Mouse (Mus musculus) ovary, postnatal 14 days (tissue): Measurements from ENCODE around the gene Mecom.

Experiments used
- DNase-seq: peaks from one replicate; pipeline ENCODE4 v3.0.0; 2022; ENCODE audit warnings: low spot score

Gene Mecom

DNA sequence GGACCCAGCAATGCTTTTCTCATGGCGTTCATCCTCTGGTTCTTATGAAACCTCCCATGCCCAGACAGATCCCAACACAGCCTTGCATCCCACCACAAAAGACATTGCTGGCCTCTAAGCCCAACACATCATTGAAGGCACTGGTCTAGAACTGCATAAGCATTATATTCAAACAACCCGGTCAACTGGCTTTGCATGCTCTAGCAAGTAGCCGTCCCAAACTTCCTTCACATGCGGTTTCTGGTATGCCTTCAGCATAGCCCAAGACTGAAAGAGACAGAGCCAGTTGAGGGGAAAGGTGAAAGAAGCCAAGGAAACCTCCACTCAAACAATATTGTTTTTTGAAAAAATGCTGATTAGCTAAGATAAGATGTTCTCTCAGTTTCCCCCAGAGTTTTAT is 397.7 kb downstream of the Mecom start:
- no peak for DNase-seq

DNA sequence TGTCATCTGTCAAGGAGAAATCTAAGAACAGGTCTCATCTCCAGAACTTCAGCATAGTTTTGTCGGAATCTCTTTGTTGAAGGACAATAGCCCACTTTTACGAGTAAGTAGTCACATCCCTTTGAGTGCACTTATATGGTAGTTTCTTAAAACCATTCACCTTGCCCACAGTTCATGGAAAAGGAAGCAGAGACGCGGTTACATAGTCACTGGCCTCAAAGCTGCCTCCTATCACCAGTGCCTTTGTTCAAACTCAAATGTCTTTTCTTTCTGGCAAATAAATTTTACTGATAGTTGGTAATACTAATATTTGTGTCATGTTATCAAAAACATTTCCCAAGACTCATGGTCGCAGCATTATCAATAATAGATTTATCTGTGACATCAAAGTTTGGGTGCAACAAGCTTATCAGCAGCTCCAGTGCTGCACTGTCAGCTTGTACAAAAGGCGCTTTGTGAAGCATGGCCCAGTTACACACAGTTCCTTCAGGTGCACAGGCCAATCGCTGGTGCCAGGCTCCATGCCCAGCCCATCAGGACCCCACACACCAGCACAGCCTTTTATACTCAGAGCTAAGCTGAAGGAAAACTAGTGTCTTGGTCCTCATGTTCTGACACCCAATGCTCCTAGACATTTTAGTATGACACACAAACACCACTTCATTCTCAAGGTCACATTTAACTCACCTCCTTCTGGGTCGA is 399.3 kb downstream of the Mecom start:
- DNase-seq: no peak

DNA sequence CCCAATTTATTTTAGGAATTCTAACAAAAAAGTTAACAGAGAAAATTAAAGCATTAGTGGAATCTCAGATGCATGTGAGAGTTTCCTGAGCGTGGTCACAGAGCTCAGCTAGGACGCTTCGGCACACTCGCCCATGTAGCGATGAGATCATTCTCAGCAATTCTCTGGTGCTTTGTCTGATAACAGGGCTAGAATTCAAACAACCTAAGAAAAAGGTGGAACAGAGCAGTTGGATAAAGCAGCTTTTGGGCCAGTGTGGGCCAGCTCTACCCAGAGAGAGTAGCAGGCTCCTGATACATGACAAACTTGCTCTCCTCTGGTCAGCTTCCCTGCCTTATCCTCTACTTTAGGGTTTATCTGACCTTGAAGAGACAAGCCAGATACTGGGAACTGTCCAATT is 402.8 kb downstream of the Mecom start:
- DNase-seq: no peak

DNA sequence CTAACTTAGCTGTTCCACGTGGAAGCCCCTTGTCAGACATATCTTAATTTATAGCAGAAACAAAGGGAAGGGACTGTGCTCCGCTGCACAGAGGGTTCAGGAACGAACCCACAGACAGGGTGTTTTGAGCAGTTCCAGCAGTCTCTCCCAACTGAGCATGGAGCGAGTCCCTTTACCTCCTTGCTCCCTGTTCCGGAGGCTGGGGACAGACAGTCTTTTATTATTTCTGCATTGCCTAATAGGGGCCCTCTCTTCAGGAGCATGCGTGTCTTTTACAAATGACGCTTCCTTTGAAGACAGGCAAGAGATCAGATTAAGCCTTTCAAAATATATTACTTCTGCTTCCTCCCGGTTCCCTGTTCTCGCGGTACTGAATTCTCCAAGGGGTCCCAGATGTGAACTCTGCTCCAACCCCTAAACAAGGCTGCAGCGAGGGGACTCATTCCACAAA is 403.8 kb downstream of the Mecom start:
- DNase-seq: no peak

DNA sequence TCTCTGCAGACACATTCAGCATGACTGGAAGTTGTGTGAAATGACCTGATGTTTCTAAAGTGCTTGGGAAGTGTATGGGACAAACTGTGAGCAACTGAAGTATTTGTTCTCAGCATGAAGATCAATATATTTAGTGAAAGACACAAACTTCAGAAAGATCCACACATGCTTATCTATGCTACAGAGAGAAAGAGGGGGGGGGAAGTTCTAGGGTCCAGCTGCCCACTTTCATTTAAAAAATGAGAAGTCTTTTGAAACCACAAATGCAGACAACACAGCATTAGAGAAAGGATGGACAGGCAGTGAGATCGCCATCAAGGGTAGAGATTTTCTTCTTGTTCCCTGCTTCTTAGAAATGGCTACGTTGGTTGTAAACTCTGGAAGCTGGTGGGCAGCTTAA is 404.4 kb downstream of the Mecom start:
- no peak for DNase-seq

DNA sequence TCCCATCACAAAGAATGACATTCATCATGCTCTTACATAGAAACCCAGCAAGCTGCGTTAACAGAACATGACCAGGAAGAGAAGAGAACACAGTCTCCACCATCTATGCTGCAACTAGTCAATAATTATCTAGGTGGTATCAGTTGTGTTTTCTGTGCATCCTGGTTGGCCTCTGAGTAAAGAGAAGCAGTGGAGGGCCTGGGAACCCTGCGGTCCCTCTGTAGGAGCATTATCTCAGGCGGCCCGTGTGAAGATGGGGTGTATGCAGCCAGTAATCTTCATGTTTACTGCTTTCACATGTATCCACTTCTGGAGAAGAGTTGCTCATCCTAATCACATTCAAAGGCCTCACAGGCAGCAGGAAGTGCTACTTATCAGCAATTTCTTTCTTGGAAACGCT is 407.5 kb downstream of the Mecom start:
- DNase-seq: no peak

DNA sequence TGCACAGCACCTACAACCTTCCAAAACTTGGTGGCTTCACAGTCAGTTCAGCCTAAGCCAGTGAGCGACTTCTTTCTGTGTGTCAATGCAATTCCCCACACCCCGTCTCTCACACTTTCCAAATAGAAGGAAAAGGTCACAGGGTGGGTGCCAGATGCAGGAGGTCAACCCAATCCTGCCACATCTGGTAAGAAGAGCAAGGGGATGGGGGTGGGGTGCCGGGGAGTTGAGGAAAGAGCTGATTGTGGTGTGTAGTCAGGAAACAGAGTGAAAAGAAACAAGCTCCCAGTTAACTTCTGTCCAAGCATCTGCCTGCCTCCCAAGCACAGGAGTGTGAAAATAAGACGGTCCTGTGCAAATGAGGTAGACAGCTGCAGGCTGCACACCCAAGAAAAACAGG is 408.1 kb downstream of the Mecom start:
- DNase-seq: no peak

DNA sequence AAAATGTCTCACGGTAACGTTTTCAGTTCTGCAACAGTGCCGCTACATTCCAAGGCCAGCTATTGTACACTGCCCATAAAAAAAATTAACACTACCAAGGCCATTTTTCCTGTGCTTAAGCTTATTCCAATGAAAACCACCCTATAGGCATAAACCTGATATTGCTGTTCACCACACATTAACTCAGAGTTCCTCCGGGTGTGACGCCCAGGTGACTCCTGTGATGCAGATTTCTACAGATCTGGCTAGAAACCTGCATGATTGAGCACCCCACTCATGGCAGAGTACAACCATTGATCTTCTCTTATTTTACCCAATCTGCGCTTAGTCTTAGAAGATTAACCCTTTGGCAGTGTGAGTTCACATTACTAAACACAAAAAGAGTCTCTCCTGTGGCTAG is 409.2 kb downstream of the Mecom start:
- DNase-seq: no peak

DNA sequence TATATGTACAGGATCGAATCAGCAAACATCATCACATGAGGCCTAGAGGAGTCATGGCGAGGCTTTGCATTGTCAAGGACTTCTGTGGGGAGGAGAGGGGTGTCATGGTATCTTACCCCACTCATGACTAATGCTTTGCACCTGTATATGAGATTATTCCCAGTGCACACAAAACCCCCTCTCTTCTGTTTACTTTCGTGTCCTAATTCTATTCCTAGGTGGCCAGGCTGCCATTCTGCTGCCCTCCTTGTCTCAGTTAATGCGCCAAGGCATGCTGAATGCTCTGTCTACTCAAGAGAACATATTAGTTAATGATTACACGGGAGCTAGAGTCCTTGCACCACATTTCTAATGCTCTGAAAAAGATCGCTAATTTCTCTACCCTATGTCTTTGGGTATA is 412.0 kb downstream of the Mecom start:
- no peak for DNase-seq

DNA sequence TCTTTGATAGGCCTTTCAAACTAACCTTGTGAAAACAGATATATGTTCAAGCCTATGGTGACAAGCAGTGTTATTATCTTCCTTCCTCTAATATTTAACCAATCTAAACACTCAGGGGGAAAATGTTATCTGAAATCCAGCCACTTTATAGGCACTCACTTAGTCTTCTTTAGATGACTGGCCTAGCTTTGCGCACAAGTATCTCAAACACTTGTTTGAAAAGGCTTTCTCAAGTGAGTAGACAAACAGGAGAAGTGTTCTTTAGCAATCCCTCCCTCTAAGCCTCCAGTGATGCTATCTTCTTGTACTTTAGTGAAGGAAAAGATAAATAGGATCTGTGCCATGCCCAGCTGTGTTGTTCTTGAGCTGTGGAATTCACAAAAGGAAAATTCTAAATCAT is 412.7 kb downstream of the Mecom start:
- no peak for DNase-seq

DNA sequence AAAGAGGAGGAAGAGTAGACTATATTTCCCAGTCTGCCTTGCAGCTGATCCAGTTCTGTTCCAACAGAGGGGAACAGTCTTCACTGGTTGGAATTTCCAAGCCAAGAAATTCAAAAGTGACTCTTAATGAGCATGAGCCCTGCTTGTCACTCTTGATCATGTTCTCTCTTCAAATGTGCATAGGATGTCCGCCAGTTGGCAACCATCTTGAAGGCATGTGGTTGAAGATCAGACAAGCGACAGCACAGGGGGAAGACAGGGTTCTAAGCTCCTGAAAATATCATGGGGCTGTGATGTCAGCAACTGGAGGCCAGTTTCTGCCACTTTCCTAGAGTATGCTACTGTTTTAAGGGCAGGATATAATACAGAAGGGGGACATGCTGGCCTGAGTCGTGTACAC is 414.8 kb downstream of the Mecom start:
- DNase-seq: no peak

DNA sequence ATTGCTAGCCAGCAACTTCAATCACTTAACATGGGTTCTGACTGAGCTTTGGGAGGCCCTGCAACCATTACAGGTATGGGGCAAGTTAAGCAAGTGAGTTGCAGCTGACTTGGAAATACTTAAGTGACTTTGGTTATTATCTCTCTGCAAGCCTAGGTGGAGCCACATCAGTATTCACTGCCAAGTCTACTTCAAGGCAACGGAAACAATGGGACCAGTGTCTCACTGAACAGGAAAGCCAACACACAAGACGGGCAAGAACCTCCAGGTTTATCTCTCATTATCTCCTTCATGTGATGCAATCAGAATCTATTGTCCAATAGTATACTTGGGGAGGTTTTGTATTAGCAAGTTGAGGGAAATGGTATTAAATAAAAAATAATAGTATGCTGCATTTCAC is 415.4 kb downstream of the Mecom start:
- no peak for DNase-seq

DNA sequence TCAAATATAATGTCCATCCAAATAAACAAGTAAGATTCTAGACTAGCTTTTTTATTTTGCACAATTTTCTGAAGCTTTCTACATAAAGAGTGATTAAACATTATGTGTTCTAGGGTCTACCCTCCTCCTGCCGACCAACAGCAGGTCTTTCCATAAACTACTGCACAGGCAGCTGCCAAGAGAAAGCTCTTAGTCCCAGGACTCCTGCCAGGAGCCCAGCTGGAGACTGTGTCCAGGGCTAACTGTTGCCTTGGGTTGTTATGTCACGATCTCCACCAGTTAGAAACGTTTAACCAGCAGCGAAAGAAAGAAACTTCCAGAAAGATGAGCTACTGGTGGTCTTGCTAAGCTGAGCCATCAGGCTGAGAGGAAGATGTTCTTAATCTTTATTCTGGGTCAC is 417.3 kb downstream of the Mecom start:
- DNase-seq: no peak

DNA sequence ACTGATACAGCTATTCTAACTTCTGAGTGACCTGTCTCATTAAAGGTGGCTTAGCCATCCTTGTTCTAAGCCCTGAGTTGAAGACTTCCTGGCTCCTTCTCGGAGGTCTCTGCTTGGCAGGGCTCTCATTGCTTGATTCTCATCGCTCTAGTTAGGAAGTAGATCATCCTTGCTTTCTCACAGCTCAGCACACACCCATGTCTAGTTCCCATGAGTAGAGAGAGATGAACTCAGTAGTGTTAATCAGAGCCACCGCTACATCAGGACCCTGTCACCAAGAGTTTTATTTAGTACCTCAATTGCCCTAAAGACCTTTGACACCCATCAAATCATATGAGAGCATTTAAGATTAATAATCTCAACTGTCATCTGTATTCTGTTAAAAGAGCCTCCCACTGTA is 425.2 kb downstream of the Mecom start:
- no peak for DNase-seq

DNA sequence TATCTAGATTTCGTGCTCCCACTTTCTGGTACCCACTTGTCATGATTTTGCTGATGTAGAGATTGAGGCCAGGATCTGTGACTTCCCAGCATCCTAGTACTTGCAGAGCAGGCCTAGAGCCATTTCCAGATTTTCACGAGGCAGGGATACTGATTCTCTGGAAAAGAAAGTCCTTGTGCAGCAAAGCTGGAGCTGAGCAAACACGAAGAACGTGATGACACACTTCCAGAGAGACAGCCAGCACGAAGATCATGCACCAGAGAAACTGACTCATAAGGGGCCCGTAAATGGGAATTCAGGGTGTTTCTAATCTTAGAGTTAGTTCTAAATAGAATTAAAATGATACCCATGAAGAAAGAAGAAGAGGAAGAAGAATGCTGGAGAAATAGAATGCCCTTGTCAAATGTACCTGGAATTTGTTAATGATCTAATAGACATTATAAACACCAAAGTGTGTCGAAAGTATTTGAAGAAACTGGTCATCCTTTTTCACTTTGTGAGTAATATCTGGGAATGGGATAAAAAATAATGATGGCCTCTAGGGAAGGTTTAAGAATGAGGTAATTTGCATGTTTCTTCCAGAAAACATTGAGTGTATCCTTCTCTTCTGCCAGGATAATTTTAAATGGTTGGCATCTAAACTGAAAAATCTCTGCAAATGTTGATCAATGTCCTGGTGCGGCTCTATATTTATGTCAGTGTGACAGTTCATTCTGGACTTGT is 426.9 kb downstream of the Mecom start:
- no peak for DNase-seq

DNA sequence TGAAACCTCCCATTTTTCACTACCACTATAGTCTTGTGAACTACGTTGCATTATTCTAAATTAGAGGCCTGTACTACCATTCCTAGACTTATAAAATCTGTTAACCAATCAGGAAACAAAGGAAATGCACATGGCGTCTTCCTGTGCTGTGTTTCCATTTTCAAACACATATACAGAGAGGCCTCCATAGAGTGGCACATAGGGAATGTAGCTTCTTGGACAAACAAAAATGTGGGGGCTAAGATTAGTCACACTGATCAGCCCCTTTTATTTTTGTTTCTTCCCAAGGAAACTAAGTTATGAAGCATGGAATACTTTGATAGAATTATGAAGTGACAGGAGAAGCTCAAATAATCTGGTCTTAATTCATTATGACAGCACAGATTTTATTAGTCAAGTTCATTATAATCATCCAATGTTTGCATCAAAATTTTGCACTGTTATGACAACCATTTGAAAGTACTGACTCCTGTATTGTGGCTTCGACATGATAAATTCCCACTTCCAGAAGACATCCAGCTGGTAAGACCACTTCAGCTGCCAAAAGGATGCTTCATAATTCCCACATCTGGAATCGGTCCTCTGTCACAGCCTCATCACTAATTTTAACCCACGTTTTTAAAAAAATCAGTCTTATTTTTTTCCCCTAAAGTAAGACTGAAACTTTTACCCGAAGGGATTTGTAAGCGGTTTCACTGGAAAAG is 429.1 kb downstream of the Mecom start:
- no peak for DNase-seq

DNA sequence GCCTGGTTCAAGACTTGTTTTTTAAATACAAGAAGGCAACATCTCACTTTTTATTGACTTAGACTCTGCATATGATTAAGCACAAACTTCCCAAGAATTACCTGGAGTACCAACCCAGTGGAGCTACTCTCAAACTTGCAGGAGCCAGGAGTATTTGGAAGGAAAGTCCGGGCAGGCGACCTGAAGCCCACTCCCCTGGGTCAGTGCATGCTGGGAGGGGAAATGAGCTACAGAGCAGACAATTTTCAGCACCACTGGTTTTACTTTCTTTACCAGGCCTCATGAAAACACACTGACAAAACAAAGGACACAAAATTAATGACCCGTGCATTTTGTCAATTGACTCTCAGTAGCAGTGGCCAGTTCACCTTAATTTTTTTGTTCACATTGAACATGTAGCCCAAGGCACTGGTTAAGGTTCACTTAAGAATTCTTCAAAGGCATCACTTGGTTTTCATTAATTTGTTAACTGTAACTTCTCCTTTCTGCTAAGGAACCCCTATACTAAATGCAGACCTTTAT is 434.5 kb downstream of the Mecom start:
- DNase-seq: no peak

DNA sequence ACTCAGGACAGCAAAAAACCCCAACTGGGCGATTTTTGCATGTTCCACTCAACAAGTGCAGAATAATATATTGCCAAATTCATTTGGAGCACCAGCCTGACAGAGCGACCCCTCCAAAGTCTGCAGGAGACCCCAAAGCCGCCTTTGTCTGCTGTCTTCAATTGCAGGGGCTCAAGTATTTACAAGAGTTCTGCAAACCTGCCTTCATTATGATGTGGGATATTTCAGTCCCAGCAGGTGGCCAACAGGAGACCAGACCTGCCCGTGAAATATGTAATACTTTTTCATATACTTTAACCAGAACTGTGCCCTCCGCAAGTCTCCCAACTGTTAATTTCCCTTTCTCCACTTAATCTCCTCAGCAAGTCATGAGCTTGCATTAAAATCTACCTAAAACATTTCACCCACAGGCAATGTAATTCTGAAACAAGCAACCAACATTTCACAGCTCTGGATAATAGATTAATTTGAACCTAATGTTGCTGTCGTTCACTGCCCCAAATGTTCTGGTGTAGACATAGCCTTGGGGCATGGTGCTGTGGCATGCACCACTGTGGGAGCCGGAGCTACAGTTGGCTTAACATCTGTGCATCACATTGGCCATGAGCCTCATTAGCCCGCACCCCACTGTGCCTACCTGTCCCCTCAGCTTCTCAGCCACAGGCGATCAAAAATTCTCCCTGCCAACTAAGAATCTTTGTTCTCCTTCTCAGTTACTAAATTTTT is 439.7 kb downstream of the Mecom start:
- no peak for DNase-seq

DNA sequence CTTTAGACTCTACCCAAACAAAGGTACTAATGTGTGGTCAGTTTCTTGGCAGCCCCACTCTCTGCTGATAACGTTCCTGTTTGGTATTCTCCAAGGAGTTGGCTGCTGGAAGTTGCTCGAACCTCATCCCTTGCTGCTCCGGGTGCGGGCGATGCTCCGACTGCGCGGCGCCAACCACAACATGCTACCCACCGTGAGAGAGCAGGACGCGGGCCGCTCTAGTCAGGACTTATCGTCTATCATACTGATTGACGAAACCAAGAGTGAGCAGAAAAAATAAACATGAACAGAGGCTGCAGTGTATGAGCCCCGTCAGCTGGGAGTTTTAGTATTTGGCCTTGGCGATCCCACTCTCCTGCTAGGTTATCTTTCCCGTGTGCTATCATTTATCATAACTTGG is 441.3 kb downstream of the Mecom start:
- DNase-seq: no peak

DNA sequence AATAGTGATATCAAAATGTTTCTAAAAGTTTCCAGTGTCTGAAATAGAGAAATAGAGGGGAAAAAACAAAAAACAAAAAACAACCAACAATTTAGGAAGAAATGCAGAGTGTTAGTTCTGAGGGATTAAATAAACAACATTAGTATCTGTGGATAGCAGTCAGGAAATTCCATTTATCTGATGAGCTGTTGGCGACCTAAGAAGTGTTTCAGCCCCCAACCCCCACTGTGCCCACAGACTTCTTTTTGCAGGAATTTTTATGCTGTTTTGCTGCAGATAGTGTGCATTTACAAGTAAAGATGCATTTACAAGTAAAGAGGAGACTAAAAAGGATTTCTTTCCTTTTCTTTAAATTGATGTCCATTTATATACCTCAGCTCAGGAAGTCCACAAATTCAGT is 441.9 kb downstream of the Mecom start:
- DNase-seq: no peak

DNA sequence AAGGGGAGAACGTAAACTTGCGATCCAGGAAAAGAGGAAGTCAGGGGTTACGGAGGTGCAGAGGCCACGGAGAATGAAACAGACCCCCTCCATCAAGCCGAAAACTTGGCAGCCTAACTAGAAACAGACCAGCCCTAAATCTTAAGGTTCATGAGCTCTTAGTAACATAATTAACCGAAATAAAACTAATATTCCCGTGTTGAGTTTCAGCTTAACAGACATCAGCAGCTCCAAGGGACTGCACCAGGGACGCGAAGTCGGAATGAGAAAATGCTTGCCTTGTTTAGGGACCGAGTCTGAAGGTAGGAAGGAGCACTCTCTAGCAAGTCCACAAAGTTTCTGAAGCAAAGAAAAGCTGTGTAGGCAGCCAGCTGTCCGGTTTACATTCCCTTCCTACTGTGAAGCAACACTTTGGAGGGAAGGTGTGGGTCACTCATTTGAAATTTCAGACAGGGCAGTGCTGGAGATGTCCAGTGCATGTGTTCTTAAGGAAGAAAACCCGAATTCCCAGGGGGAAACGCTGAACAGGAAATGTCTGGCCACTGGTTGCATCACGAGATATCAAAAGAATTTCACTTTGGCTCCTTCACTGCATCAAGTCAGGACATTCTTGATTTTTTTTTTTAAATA is 442.5 kb downstream of the Mecom start:
- no peak for DNase-seq

DNA sequence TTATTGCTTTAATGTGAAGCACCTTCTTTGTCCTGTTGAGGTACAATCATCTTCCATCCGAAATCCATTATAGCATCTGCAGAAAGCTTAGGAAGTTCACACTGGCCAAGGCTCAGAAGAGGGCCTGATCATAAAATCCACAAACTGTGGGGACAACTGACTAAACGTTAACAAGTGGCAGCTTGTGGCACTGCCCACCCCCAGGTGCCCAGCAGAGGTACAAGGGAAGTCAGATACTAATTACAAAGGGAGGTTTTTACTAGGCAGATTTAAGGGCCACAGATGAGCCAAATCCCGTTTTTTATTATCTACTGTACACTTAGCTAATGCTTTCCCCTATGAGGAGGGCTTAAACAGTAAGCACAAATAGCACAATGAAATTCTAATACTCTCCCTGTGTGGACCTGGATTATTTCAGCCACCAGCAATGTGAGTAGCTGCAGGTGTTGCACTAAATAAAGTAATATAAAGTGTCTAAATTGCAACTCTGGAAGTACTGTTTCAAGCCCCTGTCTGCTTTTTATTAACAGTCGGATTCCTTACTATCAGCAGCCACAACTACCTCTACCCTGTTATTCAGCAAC is 443.2 kb downstream of the Mecom start:
- no peak for DNase-seq
